Mouse (Mus musculus): ENCODE data around the gene Fga. TPM values are rescaled to one million over a fixed set of nuclear protein-coding genes. Genes with fewer than 3 reads are reported as not detected.

Fga gene
- total and polyA plus RNA-seq, 3 experiments: not detected

GRCm38 (mm10) chr3:83013951-83014350 lies 11.9 kb upstream of the Fga start:
- Histone ChIP-seq H3K4me1 (ENCODE audit: control insufficient read depth, insufficient read depth, low read length) (no peaks in the 10 kb centered on the region), H3K27me3 (ENCODE audit: control insufficient read depth, insufficient read depth, low read length) (no peaks in the 10 kb centered on the region), H3K36me3 (ENCODE audit: control insufficient read depth, insufficient read depth, low read length) (no peaks in the 10 kb centered on the region), H3K4me3 (no peak overlapping the region), H3K79me2 (replicated peaks; ENCODE audit: control insufficient read depth, insufficient read depth, low read length) (no peaks in the 10 kb centered on the region), H3K27ac (no peak overlapping the region), H3K9ac (ENCODE audit: low read depth, low read length) (no peak overlapping the region)
- WGBS: 86% methylated on average over 10 of the region's 10 CpGs
- DNase-seq: no peak
- TF ChIP-seq CTCF (IDR thresholded peaks at IDR 0.05) (no peak), POLR2A (IDR thresholded peaks at IDR 0.05; ENCODE audit: insufficient read depth, low read depth, low read length) (no peak), EP300 (IDR thresholded peaks at IDR 0.05; ENCODE audit: insufficient read depth, low read depth, low read length) (no peak)
- intact Hi-C loops (cut with DNase I): no loop called here

- no peaks in the 10 kb centered on the region for H3K36me3 ChIP-seq (ENCODE audit: control insufficient read depth, insufficient read depth, low read length)
- TF ChIP-seq CTCF (IDR thresholded peaks at IDR 0.05) (no peak), EP300 (IDR thresholded peaks at IDR 0.05; ENCODE audit: insufficient read depth, low read depth, low read length) (no peak), POLR2A (IDR thresholded peaks at IDR 0.05; ENCODE audit: insufficient read depth, low read depth, low read length) (no peak)
- no peaks in the 10 kb centered on the region for H3K4me1 ChIP-seq (ENCODE audit: control insufficient read depth, insufficient read depth, low read length)
- H3K9ac ChIP-seq (ENCODE audit: low read depth, low read length): no peak overlapping the region
- no peak overlapping the region for H3K4me3 ChIP-seq
- intact Hi-C loops (cut with DNase I): no loop called here
- no peak overlapping the region for H3K27ac ChIP-seq
- WGBS: 60% methylated on average over 1 of the region's 1 CpGs
- no peaks in the 10 kb centered on the region for H3K27me3 ChIP-seq (ENCODE audit: control insufficient read depth, insufficient read depth, low read length)
- DNase-seq: no peak
- H3K79me2 ChIP-seq (replicated peaks; ENCODE audit: control insufficient read depth, insufficient read depth, low read length): no peaks in the 10 kb centered on the region
Measured at GRCm38 (mm10) chr3:83016236-83016635, 9.6 kb upstream of the Fga start.

GRCm38 (mm10) chr3:83020387-83020786 lies 5.5 kb upstream of the Fga start:
- H3K36me3 ChIP-seq (ENCODE audit: control insufficient read depth, insufficient read depth, low read length): no peaks in the 10 kb centered on the region
- no peaks in the 10 kb centered on the region for H3K4me1 ChIP-seq (ENCODE audit: control insufficient read depth, insufficient read depth, low read length)
- H3K9ac ChIP-seq (ENCODE audit: low read depth, low read length): no peak overlapping the region
- H3K4me3 ChIP-seq: no peak overlapping the region
- H3K79me2 ChIP-seq (replicated peaks; ENCODE audit: control insufficient read depth, insufficient read depth, low read length): no peaks in the 10 kb centered on the region
- H3K27me3 ChIP-seq (ENCODE audit: control insufficient read depth, insufficient read depth, low read length): no peaks in the 10 kb centered on the region
- 79% methylated on average over 2 of the region's 2 CpGs for WGBS
- no peak overlapping the region for H3K27ac ChIP-seq
- no peak for DNase-seq
- intact Hi-C loops (cut with DNase I): no loop called here
- TF ChIP-seq POLR2A (IDR thresholded peaks at IDR 0.05; ENCODE audit: insufficient read depth, low read depth, low read length) (no peak), CTCF (IDR thresholded peaks at IDR 0.05) (no peak), EP300 (IDR thresholded peaks at IDR 0.05; ENCODE audit: insufficient read depth, low read depth, low read length) (no peak)

- no peaks in the 10 kb centered on the region for H3K36me3 ChIP-seq (ENCODE audit: control insufficient read depth, insufficient read depth, low read length)
- WGBS: 82% methylated on average over 5 of the region's 5 CpGs
- no peak overlapping the region for H3K4me3 ChIP-seq
- H3K27me3 ChIP-seq (ENCODE audit: control insufficient read depth, insufficient read depth, low read length): no peaks in the 10 kb centered on the region
- H3K9ac ChIP-seq (ENCODE audit: low read depth, low read length): no peak overlapping the region
- H3K4me1 ChIP-seq (ENCODE audit: control insufficient read depth, insufficient read depth, low read length): no peaks in the 10 kb centered on the region
- no peak for DNase-seq
- no peaks in the 10 kb centered on the region for H3K79me2 ChIP-seq (replicated peaks; ENCODE audit: control insufficient read depth, insufficient read depth, low read length)
- TF ChIP-seq EP300 (IDR thresholded peaks at IDR 0.05; ENCODE audit: insufficient read depth, low read depth, low read length): no peak
- TF ChIP-seq CTCF (IDR thresholded peaks at IDR 0.05): no peak
- TF ChIP-seq POLR2A (IDR thresholded peaks at IDR 0.05; ENCODE audit: insufficient read depth, low read depth, low read length): no peak
- H3K27ac ChIP-seq: no peak overlapping the region
- intact Hi-C loops (cut with DNase I): no loop called here
Measured at GRCm38 (mm10) chr3:83021176-83021575, 4.7 kb upstream of the Fga start.

GRCm38 (mm10) chr3:83025036-83025435 lies 840 bp upstream of the Fga start:
- no peaks in the 10 kb centered on the region for H3K4me1 ChIP-seq (ENCODE audit: control insufficient read depth, insufficient read depth, low read length)
- no peaks in the 10 kb centered on the region for H3K79me2 ChIP-seq (replicated peaks; ENCODE audit: control insufficient read depth, insufficient read depth, low read length)
- no peaks in the 10 kb centered on the region for H3K36me3 ChIP-seq (ENCODE audit: control insufficient read depth, insufficient read depth, low read length)
- H3K27me3 ChIP-seq (ENCODE audit: control insufficient read depth, insufficient read depth, low read length): no peaks in the 10 kb centered on the region
- H3K9ac ChIP-seq (ENCODE audit: low read depth, low read length): no peak overlapping the region
- DNase-seq: no peak
- H3K27ac ChIP-seq: no peak overlapping the region
- intact Hi-C loops (cut with DNase I): no loop called here
- TF ChIP-seq POLR2A (IDR thresholded peaks at IDR 0.05; ENCODE audit: insufficient read depth, low read depth, low read length) (no peak), EP300 (IDR thresholded peaks at IDR 0.05; ENCODE audit: insufficient read depth, low read depth, low read length) (no peak), CTCF (IDR thresholded peaks at IDR 0.05) (no peak)
- H3K4me3 ChIP-seq: no peak overlapping the region
- 73% methylated on average over 6 of the region's 6 CpGs for WGBS

GRCm38 (mm10) chr3:83027546-83028251 lies 1.8 kb downstream of the Fga start:
- 84% methylated on average over 9 of the region's 9 CpGs for WGBS
- Histone ChIP-seq H3K36me3 (ENCODE audit: control insufficient read depth, insufficient read depth, low read length) (no peaks in the 10 kb centered on the region), H3K27ac (no peak overlapping the region), H3K4me1 (ENCODE audit: control insufficient read depth, insufficient read depth, low read length) (no peaks in the 10 kb centered on the region), H3K79me2 (replicated peaks; ENCODE audit: control insufficient read depth, insufficient read depth, low read length) (no peaks in the 10 kb centered on the region), H3K4me3 (no peak overlapping the region), H3K9ac (ENCODE audit: low read depth, low read length) (no peak overlapping the region), H3K27me3 (ENCODE audit: control insufficient read depth, insufficient read depth, low read length) (no peaks in the 10 kb centered on the region)
- intact Hi-C loops (cut with DNase I): no loop called here
- TF ChIP-seq POLR2A (IDR thresholded peaks at IDR 0.05; ENCODE audit: insufficient read depth, low read depth, low read length) (no peak), CTCF (IDR thresholded peaks at IDR 0.05) (no peak), EP300 (IDR thresholded peaks at IDR 0.05; ENCODE audit: insufficient read depth, low read depth, low read length) (no peak)
- DNase-seq: no peak

Data from heart, adult 2 months (tissue).